Mouse (Mus musculus) adrenal gland (tissue): ENCODE data around the gene Fam213b.

ENCODE experiments used
- intact Hi-C: fragments of 180-260 bp; cut with DNase I; formaldehyde crosslinking; loops from one replicate; pipeline ENCODE4 v1.15.1; 2025
- long read RNA-seq, 2 experiments: library from polyadenylated mRNA; unstranded; transcript quantifications; one replicate each; pipeline ENCODE4 v2.0.0; 2020; ENCODE audit warnings: borderline replicate concordance in 1 of 2; ENCODE audit not compliant: insufficient replicate concordance in 1 of 2

Fam213b gene
- long read RNA-seq, experiment 1, transcript Fam213b-201 (7 exons, 883 nt), result major isoform, 137 of 143 reads
- long read RNA-seq, experiment 1, partial matches to known transcripts, result 3 of 143 reads
- long read RNA-seq, experiment 1, other reads (novel, unspliced or antisense), result 3 of 143 reads
- long read RNA-seq, experiment 2, transcript Fam213b-201 (7 exons, 883 nt), result major isoform, 34 of 36 reads
- long read RNA-seq, experiment 2, partial matches to known transcripts, result 2 of 36 reads
- long read RNA-seq, experiment 2, other reads (novel, unspliced or antisense), result 0 of 36 reads

DNA sequence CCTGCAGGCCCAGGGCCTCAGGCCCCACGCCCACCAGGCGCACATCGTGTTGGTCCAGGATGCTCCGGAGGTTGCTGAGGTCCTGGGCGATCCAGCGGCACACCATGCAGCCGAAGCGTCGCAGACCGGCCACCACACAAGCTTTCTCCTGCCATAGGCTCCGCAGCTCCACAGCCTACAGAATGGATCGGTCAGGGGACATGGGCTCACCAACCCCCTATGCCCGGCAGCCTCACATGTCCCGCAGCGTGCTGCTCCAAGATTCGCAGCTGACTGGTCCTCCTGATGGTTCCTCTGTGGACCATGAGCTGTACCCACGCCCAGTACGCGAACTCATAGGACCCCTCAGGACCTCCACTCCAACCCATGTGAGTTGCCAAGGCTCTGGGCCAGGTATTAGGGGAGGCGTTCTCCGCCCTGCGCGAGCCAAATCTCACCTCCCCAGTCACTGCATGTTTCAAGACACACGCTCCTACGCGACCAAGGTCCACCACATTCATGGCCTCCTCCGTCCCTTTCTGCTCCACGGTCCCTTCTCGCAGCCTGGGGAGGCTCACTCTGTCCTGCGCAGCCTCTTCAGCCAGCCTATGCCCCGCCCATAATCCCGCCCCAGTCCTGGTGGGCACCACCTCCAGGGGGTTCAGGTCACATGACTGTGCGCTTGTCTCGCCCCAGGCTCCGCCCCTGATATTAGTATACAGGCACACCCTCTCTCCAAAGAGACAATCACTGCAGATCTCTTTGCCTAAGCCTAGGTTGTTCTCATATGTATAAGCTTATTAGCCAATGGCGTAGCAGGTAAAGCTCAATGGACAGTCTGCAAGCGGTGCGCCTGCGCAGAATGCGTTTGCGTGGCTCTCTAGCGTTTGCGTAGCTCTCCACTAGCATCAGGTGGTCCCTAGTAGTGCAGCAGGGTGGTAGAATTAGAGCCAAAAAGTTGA lies at the start of gene Fam213b:
TSS of gene Fam213b (minus strand) at position 630 of the 941 bp plus-strand sequence.
- intact Hi-C loops, result no loop called here

GRCm38 (mm10) chr4:154948066-154948939 lies 49.4 kb upstream of the Fam213b start:
- intact Hi-C loops, result loop anchor here (5.0 kb wide), 2 partner anchors 39 to 114 kb away; no protein-coding TSS in a partner anchor

- intact Hi-C loops, result loop anchor here (5.0 kb wide), 2 partner anchors 41 to 116 kb away; no protein-coding TSS in a partner anchor
Measured at GRCm38 (mm10) chr4:154946319-154946718, 47.4 kb upstream of the Fam213b start.

GRCm38 (mm10) chr4:154944121-154944590 lies 45.2 kb upstream of the Fam213b start:
- intact Hi-C loops, result loop anchor here (2.0 kb wide), 1 partner anchor 67 kb away; no protein-coding TSS in a partner anchor

DNA sequence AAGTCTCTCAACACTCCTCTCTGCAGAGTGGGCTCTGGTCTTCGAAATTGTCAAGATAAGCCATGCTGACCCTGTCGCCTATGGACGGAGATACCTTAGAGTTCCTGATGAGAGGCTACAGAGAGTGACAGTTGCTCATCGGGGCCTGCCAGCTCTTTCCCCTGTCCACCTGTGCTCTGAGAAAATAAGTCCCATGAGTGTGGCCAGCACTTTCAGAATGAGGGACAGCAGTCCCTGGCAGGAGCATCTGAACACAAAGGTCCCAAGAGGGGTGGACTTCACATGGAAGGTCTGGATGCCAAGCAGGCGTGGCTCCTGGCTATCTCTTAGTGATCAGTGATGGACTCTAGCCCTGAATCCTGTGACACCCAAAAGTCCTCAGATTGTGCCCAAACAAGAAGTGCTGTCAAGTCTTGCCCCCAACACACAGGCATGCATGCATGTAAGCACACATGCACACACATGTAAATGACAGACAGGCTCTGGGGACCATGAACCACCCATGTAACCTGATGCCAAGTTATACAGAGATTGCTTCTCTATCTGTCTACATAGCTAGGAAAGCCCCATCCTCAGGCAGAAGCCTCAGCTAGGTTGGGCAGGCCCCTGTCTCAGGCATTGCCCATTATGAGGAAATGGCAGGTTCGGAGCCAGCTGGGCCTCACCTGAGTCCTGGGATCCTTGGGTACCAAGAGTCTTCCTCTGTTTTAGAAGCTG lies 44.5 kb upstream of the Fam213b start:
- intact Hi-C loops, result loop anchor here (2.0 kb wide), 1 partner anchor 67 kb away; no protein-coding TSS in a partner anchor

GRCm38 (mm10) chr4:154942632-154943322 lies 43.8 kb upstream of the Fam213b start:
- intact Hi-C loops, result no loop called here

- intact Hi-C loops, result no loop called here
Measured at GRCm38 (mm10) chr4:154941831-154942230, 42.9 kb upstream of the Fam213b start.

DNA sequence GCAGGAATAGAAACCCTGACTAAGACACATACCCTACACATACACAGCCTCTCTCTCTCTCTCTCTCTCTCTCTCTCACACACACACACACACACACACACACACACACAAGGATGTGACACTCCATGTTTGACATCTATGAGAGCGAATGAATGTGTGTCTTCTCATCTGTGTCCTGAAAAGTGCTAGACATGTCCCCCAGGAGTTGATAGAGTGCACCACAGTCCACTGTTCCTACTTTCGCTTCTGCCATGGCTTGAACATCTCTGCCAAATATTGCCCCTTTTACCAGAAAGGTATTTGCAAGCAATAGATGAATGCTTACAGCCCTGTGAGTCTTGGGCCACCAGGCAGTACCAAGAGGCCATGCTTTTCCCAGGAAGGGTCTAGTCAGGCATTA lies 41.2 kb upstream of the Fam213b start:
- intact Hi-C loops, result no loop called here

- intact Hi-C loops, result no loop called here
Measured at GRCm38 (mm10) chr4:154937746-154938145, 38.8 kb upstream of the Fam213b start.

- intact Hi-C loops, result no loop called here
Measured at GRCm38 (mm10) chr4:154936542-154937255, 37.8 kb upstream of the Fam213b start.

- intact Hi-C loops, result no loop called here
Measured at GRCm38 (mm10) chr4:154935788-154936187, 36.9 kb upstream of the Fam213b start.

DNA sequence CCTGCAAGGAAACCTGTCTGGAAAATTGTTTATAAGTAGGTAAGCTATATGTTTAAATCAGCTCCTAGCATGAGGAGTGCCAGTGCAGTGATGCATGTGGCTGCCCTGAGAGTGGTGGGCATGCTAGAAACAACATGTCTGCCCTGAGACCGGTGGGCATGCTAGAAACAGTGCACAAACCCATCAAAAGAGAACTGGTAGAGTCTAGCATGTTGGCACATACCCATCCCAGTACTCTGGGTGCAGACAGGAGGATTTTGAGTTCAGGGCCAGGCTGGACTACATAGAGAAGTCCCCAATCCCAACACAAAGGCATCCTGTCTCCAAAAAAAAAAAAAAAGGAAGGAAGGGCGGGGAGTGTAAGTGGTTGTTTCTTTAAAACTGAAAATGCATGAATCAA lies 35.9 kb upstream of the Fam213b start:
- intact Hi-C loops, result no loop called here

GRCm38 (mm10) chr4:154933306-154933907 lies 34.5 kb upstream of the Fam213b start:
- intact Hi-C loops, result no loop called here

DNA sequence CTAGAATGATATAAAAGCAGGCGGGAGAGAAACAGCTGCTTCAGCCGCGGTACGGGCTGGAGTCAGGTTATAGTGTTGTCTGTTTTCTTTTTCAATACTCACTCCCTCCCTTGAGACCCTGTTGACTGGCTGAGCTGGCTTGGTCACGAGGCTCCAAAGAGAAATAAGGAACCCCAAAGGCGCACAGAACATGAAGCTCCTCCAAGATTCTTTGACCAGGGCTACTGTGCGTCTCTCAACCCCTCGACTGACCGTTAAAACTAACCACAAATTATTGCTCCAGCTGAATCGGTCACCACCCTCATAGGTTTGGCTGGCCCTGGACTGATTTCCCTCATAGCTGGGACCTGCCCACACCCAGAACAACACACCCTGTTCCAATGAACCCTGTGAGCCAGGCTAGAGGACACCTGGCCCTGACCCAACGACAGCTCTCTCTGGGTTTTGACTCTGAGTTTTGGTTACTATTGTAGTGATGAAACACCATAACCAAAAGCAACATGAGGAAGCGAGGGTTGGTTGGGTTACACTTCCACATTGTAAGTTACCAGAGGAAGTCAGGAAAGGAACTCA lies 30.2 kb upstream of the Fam213b start:
- intact Hi-C loops, result no loop called here

- intact Hi-C loops, result no loop called here
Measured at GRCm38 (mm10) chr4:154928395-154929087, 29.6 kb upstream of the Fam213b start, which contains the start of gene Tnfrsf14. Gene Tnfrsf14, minus strand, starts transcription at chr4:154928563.

DNA sequence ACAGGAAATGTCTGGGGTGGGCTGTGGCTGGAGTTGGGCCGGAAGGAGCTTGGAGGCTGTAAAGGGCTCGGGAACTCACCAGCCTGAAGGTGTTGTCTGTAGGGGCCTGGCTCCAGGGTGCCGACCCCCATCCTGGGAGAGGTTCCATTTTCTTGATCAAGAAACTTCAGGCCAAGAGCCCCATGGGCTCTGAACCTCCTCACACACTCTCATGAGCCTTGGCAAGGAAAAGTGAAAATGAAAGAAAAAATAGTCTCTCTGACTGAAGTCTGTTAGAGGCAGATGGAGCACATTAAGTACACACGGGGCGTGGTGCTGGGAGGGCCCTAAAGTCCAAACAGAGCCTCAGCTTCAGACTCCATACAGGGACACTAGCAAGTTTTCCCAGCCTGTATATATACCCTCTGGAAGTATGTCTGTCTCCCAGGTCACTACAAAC lies 29.0 kb upstream of the Fam213b start:
- intact Hi-C loops, result no loop called here
